In the genomic region with DNA sequence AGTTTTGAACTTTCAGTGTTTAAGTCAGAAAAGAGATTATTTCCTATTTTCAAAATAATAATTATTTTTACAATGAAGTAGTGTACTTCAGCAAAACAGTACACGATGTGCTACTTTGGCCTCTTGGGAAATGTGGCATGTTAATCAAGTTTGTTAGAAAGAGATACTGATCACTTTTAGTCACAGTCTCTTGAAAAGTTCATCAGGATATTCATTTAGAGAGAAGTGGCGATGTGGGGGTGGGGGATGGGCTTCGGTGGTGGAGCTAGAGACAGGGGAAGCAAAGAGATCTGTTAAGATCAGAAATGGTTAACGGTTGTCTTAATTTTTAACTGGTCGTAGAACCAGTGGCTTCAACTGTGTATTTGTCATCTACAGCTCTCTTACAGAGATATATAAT, we compare ENCODE assay signal across 9 mouse cellular contexts. TPM values are rescaled to one million over a fixed set of nuclear protein-coding genes. Genes with fewer than 3 reads are reported as not detected.
DNase-seq lines count a peak whose midpoint lies in the region; ATAC-seq and TF ChIP-seq lines count a peak whose summit lies in the region.
"Had no signal": no experiment of that assay in that cellular context is flagged by ENCODE, and none has a peak within 500 bp of the region (broad histone marks: within the 10 kb centered on the region; RNA-seq: fewer than 3 reads in every experiment).

No protein-coding gene starts in this region.

- no peak for ATAC-seq in hindbrain, embryonic 12.5 days (ENCODE audit: low FRiP score)
- no peak for ATAC-seq in hindbrain, embryonic 11.5 days (ENCODE audit: low FRiP score)
- no peak for ATAC-seq in liver, embryonic 14.5 days (ENCODE audit: insufficient read depth)
- no peak for ATAC-seq in inflammation-experienced regulatory T-cells, adult 6 months

- no peaks in the 10 kb centered on the region for H3K4me1 ChIP-seq in hindbrain, embryonic 12.5 days
- no peaks in the 10 kb centered on the region for H3K4me1 ChIP-seq in hindbrain, embryonic 11.5 days (replicated peaks; ENCODE audit: control insufficient read depth, insufficient read depth, low read length)
- H3K4me1 ChIP-seq in thymus, adult 2 months (replicated peaks; ENCODE audit: control insufficient read depth, insufficient read depth, low read length), result no peaks in the 10 kb centered on the region
- peaks cover 0 to 4% of the 10 kb centered on the region in 2 experiments; a peak in 2 of 4 replicates for H3K4me1 ChIP-seq in liver, embryonic 14.5 days (replicated peaks; ENCODE audit: control insufficient read depth in 2 of 2, insufficient read depth in 2 of 2, low read length in 1 of 2)

- H3K27me3 ChIP-seq in hindbrain, embryonic 12.5 days, result peaks cover 71% of the 10 kb centered on the region
- H3K27me3 ChIP-seq in hindbrain, embryonic 11.5 days (ENCODE audit: control insufficient read depth, insufficient read depth, low read length), result peaks cover 39% of the 10 kb centered on the region
- H3K27me3 ChIP-seq in thymus, adult 2 months (ENCODE audit: control insufficient read depth, insufficient read depth, low read length), result no peaks in the 10 kb centered on the region
- H3K27me3 ChIP-seq in liver, embryonic 14.5 days (ENCODE audit: control insufficient read depth, insufficient read depth, low read length), result peaks cover 4% of the 10 kb centered on the region; the same call in 1 of the 2 replicates

- no peak for TF ChIP-seq CTCF in thymus, adult 2 months (IDR thresholded peaks at IDR 0.05; ENCODE audit: borderline replicate concordance, control insufficient read depth, extremely low read depth, insufficient read depth, low read length, poor library complexity)
- TF ChIP-seq CTCF in liver, embryonic 14.5 days (IDR thresholded peaks at IDR 0.05; ENCODE audit: low read depth), result no peak

- no peaks in the 10 kb centered on the region for H3K36me3 ChIP-seq in hindbrain, embryonic 12.5 days
- no peaks in the 10 kb centered on the region for H3K36me3 ChIP-seq in hindbrain, embryonic 11.5 days (ENCODE audit: control insufficient read depth, insufficient read depth, low read length)
- H3K36me3 ChIP-seq in thymus, adult 2 months (ENCODE audit: control insufficient read depth, insufficient read depth, low read length), result no peaks in the 10 kb centered on the region
- no peaks in the 10 kb centered on the region for H3K36me3 ChIP-seq in liver, embryonic 14.5 days (replicated peaks; ENCODE audit: control insufficient read depth, insufficient read depth, low read depth)

- H3K4me2 ChIP-seq in hindbrain, embryonic 12.5 days (replicated peaks), result 0 out of 2 replicates have a peak overlapping the region, but pooled peaks have one; percentile 51
- no peak overlapping the region for H3K4me2 ChIP-seq in hindbrain, embryonic 11.5 days (replicated peaks; ENCODE audit: low read depth, low read length)
- peak overlapping the region; percentile 78 for H3K4me2 ChIP-seq in liver, embryonic 14.5 days (ENCODE audit: low read depth)

- no peak overlapping the region for H3K4me3 ChIP-seq in hindbrain, embryonic 12.5 days
- no peak overlapping the region; the same call in 1 of the 2 replicates for H3K4me3 ChIP-seq in hindbrain, embryonic 11.5 days (ENCODE audit: low read depth, low read length)
- H3K4me3 ChIP-seq in thymus, adult 2 months (ENCODE audit: control insufficient read depth, insufficient read depth, low read length), result no peak overlapping the region
- H3K4me3 ChIP-seq in liver, embryonic 14.5 days (ENCODE audit: insufficient read depth in 1 of 2, low read depth in 2 of 2, low read length in 2 of 2), result peak overlapping the region in 1 of 2 experiments; percentile 81; a peak in 2 of 4 replicates

- H3K9ac ChIP-seq in hindbrain, embryonic 12.5 days, result no peak overlapping the region
- H3K9ac ChIP-seq in hindbrain, embryonic 11.5 days (ENCODE audit: low read depth, low read length), result no peak overlapping the region
- no peak overlapping the region; the same call in 1 of the 2 replicates for H3K9ac ChIP-seq in liver, embryonic 14.5 days (replicated peaks)

- no peaks in the 10 kb centered on the region for H3K9me3 ChIP-seq in hindbrain, embryonic 12.5 days (replicated peaks)
- no peaks in the 10 kb centered on the region for H3K9me3 ChIP-seq in hindbrain, embryonic 11.5 days (ENCODE audit: control insufficient read depth, low read length)
- no peaks in the 10 kb centered on the region for H3K9me3 ChIP-seq in liver, embryonic 14.5 days (ENCODE audit: control insufficient read depth, low read length)

- WGBS in hindbrain, embryonic 12.5 days, result 44% methylated on average over 5 of the region's 5 CpGs
- WGBS in hindbrain, embryonic 11.5 days, result 43% methylated on average over 5 of the region's 5 CpGs
- 13% methylated on average over 5 of the region's 5 CpGs for WGBS in thymus, adult 2 months
- WGBS in liver, embryonic 14.5 days (ENCODE audit: insufficient replicate concordance), result 9% methylated on average over 5 of the region's 5 CpGs

- H3K27ac ChIP-seq in hindbrain, embryonic 12.5 days, result no peak overlapping the region
- H3K27ac ChIP-seq in hindbrain, embryonic 11.5 days (ENCODE audit: low read depth, low read length), result no peak overlapping the region
- H3K27ac ChIP-seq in thymus, adult 2 months (ENCODE audit: control insufficient read depth, insufficient read depth, low read length), result no peak overlapping the region
- H3K27ac ChIP-seq in liver, embryonic 14.5 days, result no peak overlapping the region

- no peak for DNase-seq in hindbrain, embryonic 11.5 days (ENCODE audit: low spot score)
- peak; percentile 2 for DNase-seq in thymus, adult 2 months
- DNase-seq in thymus, adult 18-20 months, result no peak
- DNase-seq in liver, embryonic 14.5 days (ENCODE audit: low read depth in 3 of 3, low spot score in 3 of 3), result no peak
- DNase-seq in urinary bladder, postnatal 36 days (ENCODE audit: low spot score in 2 of 2), result no peak
- DNase-seq: cerebellum, adult 18-20 months; left cerebral cortex, postnatal 4 days had no signal

- no peak for TF ChIP-seq POLR2A in thymus, adult 2 months (IDR thresholded peaks at IDR 0.05; ENCODE audit: control insufficient read depth, extremely low read depth, insufficient read depth, low read length, poor library complexity)

- TF ChIP-seq EP300 in liver, embryonic 14.5 days (IDR thresholded peaks at IDR 0.05; ENCODE audit: low read depth), result no peak

RNA-seq across cellular contexts. Expression of gene Klhl15, which starts 1.0 kb away (rescaled TPM):
- 11.0 and 12.9 TPM in 2 replicates for polyA plus RNA-seq in hindbrain, embryonic 12.5 days (2016; fragmentation: Nextera tagmentation; extraction: Ambion mirVana)
- polyA plus RNA-seq in hindbrain, embryonic 11.5 days (2014; fragmentation: Nextera tagmentation; extraction: Ambion mirVana), result 12.1 and 12.2 TPM in 2 replicates
- 19.2 and 22.2 TPM in 2 replicates for polyA plus RNA-seq in thymus, adult 2 months (2012; rRNA removed)
- 1.6 and 1.9 TPM in 2 replicates for polyA plus RNA-seq in liver, embryonic 14.5 days (2012; rRNA removed)
- polyA plus RNA-seq in liver, embryonic 14.5 days (2014; fragmentation: Nextera tagmentation; extraction: Ambion mirVana), result 3.7 and 3.8 TPM in 2 replicates
- polyA plus RNA-seq in inflammation-experienced regulatory T-cells, adult 6 months (2017; shearing (Covaris generic)), result 10 to 100 TPM in 1 of 3 experiments, 1 to 10 TPM in 2; 6.9 to 12.5 (median 9.7) TPM

RNA-seq across cellular contexts. Expression of gene Eif2s3x, which starts 20.8 kb away (rescaled TPM):
- polyA plus RNA-seq in hindbrain, embryonic 12.5 days (2016; fragmentation: Nextera tagmentation; extraction: Ambion mirVana), result 98.6 and 99.0 TPM in 2 replicates
- polyA plus RNA-seq in hindbrain, embryonic 11.5 days (2014; fragmentation: Nextera tagmentation; extraction: Ambion mirVana), result 103 and 133 TPM in 2 replicates
- polyA plus RNA-seq in thymus, adult 2 months (2012; rRNA removed), result 68.9 and 83.3 TPM in 2 replicates
- polyA plus RNA-seq in liver, embryonic 14.5 days (2012; rRNA removed), result 38.6 and 40.4 TPM in 2 replicates
- polyA plus RNA-seq in liver, embryonic 14.5 days (2014; fragmentation: Nextera tagmentation; extraction: Ambion mirVana), result 38.6 and 66.1 TPM in 2 replicates
- 10 to 100 TPM; 69.5 to 76.6 (median 69.9) TPM for polyA plus RNA-seq in inflammation-experienced regulatory T-cells, adult 6 months (2017; shearing (Covaris generic))
